Mouse (Mus musculus) ES-E14 (cell line): ENCODE results near the gene Ssxa1. TPM values are rescaled to one million over a fixed set of nuclear protein-coding genes. Genes with fewer than 3 reads are reported as not detected.
A peak's percentile ranks its signal among the peaks of the same experiment; 100 is the strongest.
"Not testable (repeated sequence)": the region's sequence is repeated elsewhere in the genome, so short reads cannot be mapped to it uniquely, and the experiment has no call there.

Experiments
- DNase-seq: peaks from one replicate; pipeline ENCODE4 v3.0.0-alpha.2; 2013; ENCODE audit warnings: low read depth, low spot score
- H3K27ac ChIP-seq: 2 replicates; pipeline ENCODE4 v1.5.1; 2012; ENCODE audit warnings: low read depth, mild to moderate bottlenecking, low read length, moderate library complexity, mixed read lengths; ENCODE audit not compliant: poor library complexity, insufficient read depth, severe bottlenecking
- H3K36me3 ChIP-seq: 2 replicates; pipeline ENCODE4 v1.6.1; 2012; ENCODE audit warnings: mild to moderate bottlenecking, low read length, moderate library complexity, mixed read lengths; ENCODE audit not compliant: control insufficient read depth, poor library complexity, insufficient read depth, severe bottlenecking
- H3K4me1 ChIP-seq, 2 experiments: fragments of 150-350 bp in 1 of 2; sonication (generic) in 1 of 2; 2 replicates each; pipeline ENCODE4 v1.6.1; 2012; ENCODE audit warnings: low read length in 2 of 2, mild to moderate bottlenecking in 1 of 2, mixed read lengths in 1 of 2; ENCODE audit not compliant: control insufficient read depth in 2 of 2, insufficient read depth in 2 of 2, poor library complexity in 1 of 2
- H3K4me3 ChIP-seq, 2 experiments: fragments of 150-350 bp in 1 of 2; sonication (generic) in 1 of 2; 2 replicates each; pipeline ENCODE4 v1.5.1; 2012; ENCODE audit warnings: low read length in 2 of 2, low read depth in 1 of 2, mild to moderate bottlenecking in 1 of 2, mixed read lengths in 1 of 2; ENCODE audit not compliant: insufficient read depth in 1 of 2, poor library complexity in 1 of 2, severe bottlenecking in 1 of 2
- H3K9ac ChIP-seq: 2 replicates; pipeline ENCODE4 v1.6.1; 2012; ENCODE audit warnings: low read depth, mild to moderate bottlenecking, low read length, mixed read lengths; ENCODE audit not compliant: poor library complexity, insufficient read depth, severe bottlenecking
- H3K9me3 ChIP-seq: fragments of 150-350 bp; sonication (generic); 2 replicates; pipeline ENCODE4 v1.6.1; 2012; ENCODE audit warnings: low read depth, mild to moderate bottlenecking, low read length; ENCODE audit not compliant: control insufficient read depth, insufficient read depth
- CHD2 ChIP-seq: IDR thresholded peaks from 2 replicates; pipeline ENCODE4 v1.6.1; 2014; ENCODE audit warnings: mild to moderate bottlenecking, low read depth, low read length, inconsistent platforms
- HCFC1 ChIP-seq: IDR thresholded peaks from 2 replicates; pipeline ENCODE4 v1.6.1; 2012; ENCODE audit warnings: low read length, inconsistent platforms, borderline replicate concordance; ENCODE audit not compliant: insufficient read depth
- MAFK ChIP-seq: IDR thresholded peaks from 2 replicates; pipeline ENCODE4 v1.6.1; 2014; ENCODE audit warnings: mild to moderate bottlenecking, low read depth, low read length, inconsistent platforms; ENCODE audit not compliant: insufficient read depth
- ZC3H11A ChIP-seq: IDR thresholded peaks from 2 replicates; pipeline ENCODE4 v1.6.1; 2012; ENCODE audit warnings: low read depth, mild to moderate bottlenecking, inconsistent platforms, low read length, borderline replicate concordance
- ZNF384 ChIP-seq: IDR thresholded peaks from 2 replicates; pipeline ENCODE4 v1.6.1; 2012; ENCODE audit warnings: low read depth, low read length, inconsistent platforms
- in situ Hi-C, 2 experiments: fragments of 600-800 bp; cut with MboI; formaldehyde crosslinking; loops; one replicate each; pipeline ENCODE4 v1.15.1; 2025; ENCODE audit warnings: low sequenced_read_pairs in 2 of 2, inconsistent platforms in 1 of 2; ENCODE audit not compliant: unreplicated experiment in 2 of 2
- total RNA-seq: library from RNA; depleted of rRNA; stranded (reverse); fragments of 300-350 nt; gene quantifications from 2 replicates; pipeline ENCODE4 v1.2.3, GENCODE M21; 2012; rRNA removed

Gene Ssxa1
- not detected in 2 replicates for total RNA-seq

DNA sequence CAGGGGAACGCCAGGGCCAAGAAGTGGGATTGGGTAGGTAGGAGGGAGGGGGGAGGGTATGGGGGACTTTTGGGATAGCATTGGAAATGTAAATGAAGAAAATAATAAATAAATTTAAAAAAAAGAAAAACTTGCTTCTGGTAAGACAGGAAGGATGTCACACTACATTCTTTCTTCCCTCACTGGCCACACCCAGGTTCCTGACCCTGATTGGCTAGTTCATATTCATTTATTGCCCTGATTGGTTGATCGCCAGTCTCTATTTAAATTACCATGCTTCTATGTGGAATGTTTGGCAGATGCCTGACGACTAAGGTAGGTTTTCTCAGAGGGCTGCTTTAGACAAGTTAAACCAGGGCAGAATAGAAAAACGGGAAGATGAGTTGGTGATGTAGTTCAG lies at the start of gene Ssxa1:
Gene Ssxa1 (plus strand): TSS at position 301 of the 400 bp plus-strand sequence.
- TF ChIP-seq MAFK (no peak), ZC3H11A (no peak), ZNF384 (no peak), CHD2 (no peak), HCFC1 (no peak)
- Histone ChIP-seq H3K4me1 (no peaks in the 10 kb centered on the region), H3K27ac (no peak within 1 kb of the TSS), H3K9ac (no peak within 1 kb of the TSS), H3K9me3 (no peaks in the 10 kb centered on the region), H3K4me3 (no peak within 1 kb of the TSS), H3K36me3 (no peaks in the 10 kb centered on the region)
- in situ Hi-C loops: no loop called here
- no peak for DNase-seq

DNA sequence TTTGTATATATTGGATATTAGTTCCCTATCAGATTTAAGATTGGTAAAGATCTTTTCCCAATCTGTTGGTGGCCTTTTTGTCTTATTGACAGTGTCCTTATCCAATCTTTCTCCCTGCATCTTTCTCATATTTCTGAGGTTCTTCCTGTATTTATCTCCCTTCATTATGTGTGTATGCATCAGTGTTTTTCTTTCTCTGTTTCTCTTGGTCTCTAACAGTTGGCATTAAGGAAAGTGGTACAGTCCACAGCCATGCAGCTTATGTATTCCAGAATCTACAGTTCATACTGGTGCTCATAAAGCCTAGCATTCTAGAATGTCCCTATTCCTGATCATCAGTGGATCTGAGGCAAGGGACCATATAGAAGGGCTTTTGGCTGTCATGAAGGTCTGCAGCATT lies 47.5 kb upstream of the Ssxa1 start, which contains the start of gene Spaca5:
Gene Spaca5 (plus strand): TSS at position 301 of the 400 bp plus-strand sequence.
- in situ Hi-C loops: no loop called here
- Histone ChIP-seq H3K27ac (no peak within 1 kb of the TSS), H3K4me1 (no peaks in the 10 kb centered on the region), H3K9me3 (no peaks in the 10 kb centered on the region), H3K9ac (no peak within 1 kb of the TSS), H3K4me3 (no peak within 1 kb of the TSS), H3K36me3 (no peaks in the 10 kb centered on the region)
- DNase-seq: no peak
- TF ChIP-seq MAFK: no peak
- no peak for TF ChIP-seq ZNF384
- TF ChIP-seq CHD2: no peak
- TF ChIP-seq HCFC1: no peak
- TF ChIP-seq ZC3H11A: no peak

DNA sequence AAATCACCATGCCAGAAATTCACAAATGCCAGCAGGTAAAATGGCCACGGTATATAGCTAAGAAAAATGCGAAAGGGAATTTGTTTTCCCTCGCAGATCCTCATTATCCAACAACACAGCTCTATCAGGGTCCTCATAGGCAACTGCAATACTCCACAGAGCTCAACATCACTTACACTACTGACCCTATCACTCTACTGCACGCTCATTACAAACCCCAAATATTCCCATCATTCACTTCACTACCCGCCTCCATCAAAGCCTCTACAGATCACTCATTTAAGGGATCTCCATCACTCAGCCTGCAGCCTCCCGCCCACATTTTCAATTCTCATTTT lies 27.0 kb upstream of the Ssxa1 start:
- no peak for DNase-seq
- no peaks in the 10 kb centered on the region for H3K4me1 ChIP-seq
- H3K27ac ChIP-seq: no peak overlapping the region
- no peaks in the 10 kb centered on the region for H3K36me3 ChIP-seq
- H3K9me3 ChIP-seq: no peaks in the 10 kb centered on the region
- peak overlapping the region; percentile 52 to 65 for H3K4me3 ChIP-seq
- TF ChIP-seq MAFK: no peak
- TF ChIP-seq HCFC1: no peak
- TF ChIP-seq ZC3H11A: no peak
- TF ChIP-seq ZNF384: no peak
- H3K9ac ChIP-seq: peak overlapping the region; percentile 20; the same call in 1 of the 2 replicates
- in situ Hi-C loops: no loop called here

DNA sequence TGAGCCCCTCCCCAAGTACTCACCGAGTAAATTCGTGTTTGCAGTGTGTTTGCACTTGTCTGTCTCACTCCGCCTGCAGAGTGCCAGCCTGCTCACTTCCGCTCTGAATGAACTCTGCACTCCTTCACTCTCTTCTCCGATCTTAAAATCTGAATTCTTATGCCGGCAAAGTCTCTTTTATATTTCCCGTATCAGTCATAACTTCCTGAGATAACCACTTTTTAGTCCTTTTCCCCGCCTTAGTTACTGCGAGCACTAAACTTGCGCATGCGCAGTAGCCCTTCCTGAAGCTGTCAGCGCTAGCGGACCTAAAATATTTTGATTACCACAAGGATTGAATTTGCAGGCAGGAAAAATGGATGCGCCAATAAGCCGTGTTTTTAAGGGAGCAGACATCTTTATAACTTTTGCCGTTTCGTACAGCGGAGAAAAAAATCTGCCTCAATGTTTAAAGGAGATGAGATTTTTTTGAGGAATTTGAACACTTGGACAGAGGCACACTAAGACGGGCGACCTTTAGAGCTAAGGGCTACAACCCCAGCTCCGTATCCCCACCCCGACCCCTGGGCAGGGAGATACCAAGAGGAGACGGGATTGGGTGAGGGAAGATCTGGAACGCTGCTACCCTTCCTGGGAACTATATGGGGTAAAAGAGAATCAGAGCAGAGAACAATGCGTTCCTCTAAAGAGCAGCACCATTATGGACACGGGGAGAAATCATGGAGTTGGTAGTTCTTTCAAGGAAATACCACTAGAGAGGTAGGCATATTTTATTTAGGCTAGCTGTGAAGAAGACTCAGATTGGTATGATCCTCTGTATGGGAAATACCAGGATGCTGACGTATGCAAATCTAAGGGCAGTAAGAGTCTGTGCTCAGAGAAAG lies 26.4 kb upstream of the Ssxa1 start, which contains the start of gene Zfp300:
Gene Zfp300 (minus strand): TSS at position 545 of the 884 bp plus-strand sequence.
- TF ChIP-seq ZNF384 (no peak), MAFK (peak; percentile 45; the same call in 1 of the 2 replicates)
- no peak within 1 kb of the TSS for H3K27ac ChIP-seq

DNA sequence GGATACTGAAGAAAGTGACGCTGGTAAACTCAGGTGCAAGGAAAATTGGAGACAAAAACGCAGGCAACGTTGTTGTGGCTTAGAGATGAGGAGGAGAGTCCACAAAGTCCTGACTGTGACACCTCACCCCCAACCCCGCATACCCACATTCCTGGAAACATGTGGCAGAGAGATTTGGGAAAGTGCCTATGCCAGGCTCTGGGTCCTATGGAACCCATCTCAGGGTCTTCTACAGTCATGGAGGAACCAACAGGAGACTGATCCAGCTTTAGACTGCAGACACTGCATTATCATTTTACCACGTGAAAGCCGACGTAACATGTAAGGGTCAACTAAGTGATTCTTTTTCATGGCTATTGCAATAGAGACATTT lies 25.8 kb upstream of the Ssxa1 start:
- TF ChIP-seq HCFC1: no peak
- TF ChIP-seq ZC3H11A: no peak
- TF ChIP-seq ZNF384: no peak
- no peak for TF ChIP-seq CHD2
- TF ChIP-seq MAFK: no peak
- Histone ChIP-seq H3K9me3 (no peaks in the 10 kb centered on the region), H3K36me3 (no peaks in the 10 kb centered on the region), H3K4me3 (0 out of 4 replicates have a peak overlapping the region, but pooled peaks of 1 of the 2 experiments have one; percentile 65), H3K9ac (no peak overlapping the region; the same call in 1 of the 2 replicates), H3K27ac (no peak overlapping the region), H3K4me1 (no peaks in the 10 kb centered on the region)
- in situ Hi-C loops: no loop called here
- no peak for DNase-seq

More for the DNA sequence above, 26.4 kb upstream of the Ssxa1 start, which contains the start of gene Zfp300:
- H3K9me3 ChIP-seq: no peaks in the 10 kb centered on the region
- peak; percentile 33 for DNase-seq
- H3K4me3 ChIP-seq: peak within 1 kb of the TSS; percentile 52 to 65
- peak within 1 kb of the TSS; percentile 20; the same call in 1 of the 2 replicates for H3K9ac ChIP-seq
- H3K4me1 ChIP-seq: no peaks in the 10 kb centered on the region
- in situ Hi-C loops: no loop called here
- H3K36me3 ChIP-seq: no peaks in the 10 kb centered on the region

DNA sequence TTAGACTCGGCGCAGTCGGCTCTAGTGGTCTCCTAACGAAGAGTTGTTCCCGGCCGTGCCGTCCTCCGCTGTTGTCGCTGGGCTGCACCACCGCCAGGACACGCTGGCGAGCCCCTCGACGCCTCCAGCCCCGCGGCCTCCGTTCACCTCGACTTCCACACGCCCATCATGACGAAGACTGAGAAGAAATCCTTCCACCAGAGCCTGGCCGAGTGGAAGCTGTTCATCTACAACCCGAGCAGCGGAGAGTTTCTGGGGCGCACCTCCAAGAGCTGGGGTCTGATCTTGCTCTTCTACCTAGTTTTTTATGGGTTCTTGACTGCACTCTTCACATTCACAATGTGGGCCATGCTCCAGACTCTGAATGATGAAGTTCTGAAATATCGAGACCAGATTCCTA lies 31.1 kb downstream of the Ssxa1 start:
- H3K9me3 ChIP-seq, in situ Hi-C loops, H3K36me3 ChIP-seq, DNase-seq, H3K9ac ChIP-seq, H3K4me1 ChIP-seq, H3K27ac ChIP-seq, H3K4me3 ChIP-seq: not testable (repeated sequence)
